Mouse (Mus musculus) bone marrow macrophage, adult 2 months (primary cell): ENCODE data around the gene Cnnm1. TPM values are rescaled to one million over a fixed set of nuclear protein-coding genes. Genes with fewer than 3 reads are reported as not detected.

ENCODE experiments used
- H3K27ac ChIP-seq: 2 replicates; pipeline ENCODE4 v1.5.1; 2012; ENCODE audit warnings: low read depth, low read length; ENCODE audit not compliant: insufficient read depth
- H3K4me1 ChIP-seq: 2 replicates; pipeline ENCODE4 v1.6.1; 2012; ENCODE audit warnings: low read length; ENCODE audit not compliant: control insufficient read depth, insufficient read depth
- H3K4me3 ChIP-seq: 2 replicates; pipeline ENCODE4 v1.5.1; 2012; ENCODE audit warnings: mild to moderate bottlenecking, low read length, moderate library complexity; ENCODE audit not compliant: insufficient read depth
- CTCF ChIP-seq: IDR thresholded peaks from 2 replicates; pipeline ENCODE4 v1.5.1; 2012; ENCODE audit warnings: low read depth, mild to moderate bottlenecking, low read length, moderate library complexity
- POLR2A ChIP-seq: IDR thresholded peaks from 2 replicates; pipeline ENCODE4 v1.6.1; 2012; ENCODE audit warnings: mild to moderate bottlenecking, low read depth, low read length, borderline replicate concordance
- polyA plus RNA-seq: library from polyadenylated mRNA; stranded (reverse); fragments of >200 nt; gene quantifications from 2 replicates; pipeline ENCODE4 v1.2.4, GENCODE M21; 2012; ENCODE audit not compliant: missing spikeins, insufficient read depth, insufficient read length

The Cnnm1 gene
- polyA plus RNA-seq, 1 experiment: not detected

- Histone ChIP-seq H3K27ac (no peak overlapping the region), H3K4me3 (no peak overlapping the region), H3K4me1 (no peaks in the 10 kb centered on the region)
- TF ChIP-seq POLR2A: no peak
- no peak for TF ChIP-seq CTCF
Observed at GRCm38 (mm10) chr19:43441661-43441990, 1.4 kb downstream of the Cnnm1 start.

GRCm38 (mm10) chr19:43442269-43442668 is 2.0 kb downstream of the Cnnm1 start:
- Histone ChIP-seq H3K27ac (no peak overlapping the region), H3K4me3 (no peak overlapping the region), H3K4me1 (no peaks in the 10 kb centered on the region)
- TF ChIP-seq POLR2A (no peak), CTCF (no peak)

DNA sequence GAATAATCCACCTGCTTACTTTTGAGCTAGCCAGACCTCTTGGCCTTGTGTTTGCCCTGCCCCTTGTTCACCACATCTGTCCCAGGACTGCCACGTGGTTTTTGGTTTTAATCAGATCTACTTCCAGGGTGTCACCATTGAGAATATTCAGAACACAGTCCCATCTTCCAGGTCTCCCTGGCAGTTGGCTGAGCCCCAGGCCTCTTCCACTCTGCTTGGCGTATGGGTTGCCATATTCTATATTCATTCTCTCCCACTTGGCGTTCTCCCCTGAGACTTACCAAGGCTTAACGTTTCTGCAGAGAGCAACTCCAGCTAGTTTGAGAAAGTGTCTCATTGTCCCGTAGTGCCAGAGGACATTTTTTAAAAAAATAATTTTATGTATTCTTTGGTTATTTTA is 2.7 kb downstream of the Cnnm1 start:
- H3K4me1 ChIP-seq: no peaks in the 10 kb centered on the region
- TF ChIP-seq CTCF (no peak), POLR2A (no peak)
- H3K4me3 ChIP-seq: no peak overlapping the region
- no peak overlapping the region for H3K27ac ChIP-seq

GRCm38 (mm10) chr19:43444636-43445205 is 4.5 kb downstream of the Cnnm1 start:
- H3K4me3 ChIP-seq: no peak overlapping the region
- no peak overlapping the region for H3K27ac ChIP-seq
- no peak for TF ChIP-seq POLR2A
- TF ChIP-seq CTCF: no peak
- H3K4me1 ChIP-seq: no peaks in the 10 kb centered on the region

DNA sequence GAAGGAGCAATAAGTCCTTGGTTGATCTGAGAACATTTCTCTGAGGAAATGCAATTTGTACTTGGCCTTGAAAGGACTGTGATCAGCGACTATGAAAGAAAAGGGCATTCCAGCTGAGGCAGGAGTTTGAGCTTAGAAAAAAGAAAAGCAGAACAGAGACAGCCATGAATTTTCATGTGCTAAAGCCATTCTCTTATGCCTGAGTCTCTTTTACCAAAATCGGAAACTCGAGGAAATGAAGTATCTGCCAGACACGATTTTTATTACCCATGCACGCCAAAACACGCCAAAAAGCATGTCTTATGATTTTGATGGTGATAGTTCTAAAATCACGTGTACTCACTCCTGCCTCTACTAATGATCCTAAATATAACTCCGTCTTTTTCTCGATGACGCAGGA is 11.3 kb downstream of the Cnnm1 start:
- H3K27ac ChIP-seq: no peak overlapping the region
- no peak for TF ChIP-seq CTCF
- TF ChIP-seq POLR2A: no peak
- no peak overlapping the region for H3K4me3 ChIP-seq
- H3K4me1 ChIP-seq: no peaks in the 10 kb centered on the region

DNA sequence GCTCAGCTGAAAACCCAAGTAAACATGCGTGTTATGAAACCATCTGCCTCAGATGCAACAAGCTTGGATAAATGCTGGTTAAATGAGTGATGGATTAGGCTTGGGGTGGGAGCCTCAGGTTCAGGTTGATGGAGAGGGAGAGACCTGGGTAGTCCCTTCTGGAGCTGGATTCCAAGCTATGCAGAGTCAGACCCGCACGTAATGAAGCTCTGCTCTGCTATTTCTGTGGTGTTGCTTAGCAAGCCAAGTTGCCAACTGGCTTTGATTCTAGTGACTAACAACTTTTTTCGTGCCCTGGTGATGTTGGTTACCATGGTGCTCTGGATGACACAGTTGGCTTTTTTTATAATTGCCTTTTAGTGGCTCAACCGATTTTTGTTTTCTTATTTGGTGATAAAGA is 11.9 kb downstream of the Cnnm1 start:
- no peaks in the 10 kb centered on the region for H3K4me1 ChIP-seq
- TF ChIP-seq CTCF: no peak
- no peak for TF ChIP-seq POLR2A
- no peak overlapping the region for H3K27ac ChIP-seq
- H3K4me3 ChIP-seq: no peak overlapping the region

- Histone ChIP-seq H3K4me1 (no peaks in the 10 kb centered on the region), H3K27ac (no peak overlapping the region), H3K4me3 (no peak overlapping the region)
- TF ChIP-seq CTCF (no peak), POLR2A (no peak)
Observed at GRCm38 (mm10) chr19:43453025-43453424, 12.8 kb downstream of the Cnnm1 start.

DNA sequence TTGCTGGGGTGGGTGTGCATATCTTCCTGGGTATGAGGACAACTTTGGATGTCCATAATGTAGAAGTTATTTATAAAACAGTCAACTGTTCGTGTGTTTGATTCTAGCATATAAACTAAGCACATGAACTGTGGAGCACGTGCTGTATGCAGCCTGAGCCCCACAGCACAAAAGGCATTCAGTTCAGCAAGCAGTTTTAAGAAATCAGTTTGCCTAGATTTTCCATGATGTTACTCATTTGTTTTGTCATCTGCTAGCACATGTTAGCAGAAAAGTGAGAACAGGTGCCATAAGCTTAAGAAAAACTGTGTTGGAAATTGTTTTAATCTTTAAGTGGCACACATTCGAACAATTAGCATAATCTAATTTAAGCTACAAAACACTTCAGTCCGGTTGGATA is 19.7 kb downstream of the Cnnm1 start:
- Histone ChIP-seq H3K4me3 (no peak overlapping the region), H3K27ac (no peak overlapping the region), H3K4me1 (no peaks in the 10 kb centered on the region)
- TF ChIP-seq CTCF: no peak
- no peak for TF ChIP-seq POLR2A

- TF ChIP-seq POLR2A (no peak), CTCF (no peak)
- Histone ChIP-seq H3K4me1 (no peaks in the 10 kb centered on the region), H3K4me3 (no peak overlapping the region), H3K27ac (no peak overlapping the region)
Observed at GRCm38 (mm10) chr19:43460481-43460880, 20.2 kb downstream of the Cnnm1 start.

DNA sequence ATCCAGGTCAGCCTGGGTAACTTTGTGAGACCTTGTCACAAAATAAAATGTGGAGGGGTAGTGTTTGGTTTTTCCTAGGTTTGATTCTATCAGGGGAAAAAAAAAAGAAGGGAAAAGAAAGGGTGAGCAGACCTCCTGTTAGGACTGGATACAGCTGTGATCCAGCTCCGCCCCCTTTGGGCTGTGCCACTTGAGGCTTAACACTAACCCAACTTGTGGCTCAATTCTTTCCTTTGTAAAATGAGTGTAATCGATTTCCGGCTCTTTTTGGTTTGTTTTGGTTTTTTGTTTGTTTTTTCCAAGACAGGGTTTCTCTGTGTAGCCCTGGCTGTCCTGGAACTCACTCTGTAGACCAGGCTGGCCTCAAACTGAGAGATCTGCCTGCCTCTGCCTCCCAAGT is 21.9 kb downstream of the Cnnm1 start:
- H3K4me3 ChIP-seq: no peak overlapping the region
- no peaks in the 10 kb centered on the region for H3K4me1 ChIP-seq
- no peak overlapping the region for H3K27ac ChIP-seq
- TF ChIP-seq CTCF (no peak), POLR2A (no peak)

GRCm38 (mm10) chr19:43463546-43464293 is 23.5 kb downstream of the Cnnm1 start:
- no peak overlapping the region for H3K27ac ChIP-seq
- TF ChIP-seq POLR2A: no peak
- no peak for TF ChIP-seq CTCF

More at GRCm38 (mm10) chr19:43463546-43464293, 23.5 kb downstream of the Cnnm1 start:
- Histone ChIP-seq H3K4me1 (no peaks in the 10 kb centered on the region), H3K4me3 (no peak overlapping the region)
